Mouse (Mus musculus): Measurements from ENCODE around the gene Msmp. TPM values are rescaled to one million over a fixed set of nuclear protein-coding genes. Genes with fewer than 3 reads are reported as not detected.
"Not testable (repeated sequence)": the region's sequence is repeated elsewhere in the genome, so short reads cannot be mapped to it uniquely, and the experiment has no call there.

Gene Msmp
- polyA plus RNA-seq, 1 experiment = 0.15 TPM

DNA sequence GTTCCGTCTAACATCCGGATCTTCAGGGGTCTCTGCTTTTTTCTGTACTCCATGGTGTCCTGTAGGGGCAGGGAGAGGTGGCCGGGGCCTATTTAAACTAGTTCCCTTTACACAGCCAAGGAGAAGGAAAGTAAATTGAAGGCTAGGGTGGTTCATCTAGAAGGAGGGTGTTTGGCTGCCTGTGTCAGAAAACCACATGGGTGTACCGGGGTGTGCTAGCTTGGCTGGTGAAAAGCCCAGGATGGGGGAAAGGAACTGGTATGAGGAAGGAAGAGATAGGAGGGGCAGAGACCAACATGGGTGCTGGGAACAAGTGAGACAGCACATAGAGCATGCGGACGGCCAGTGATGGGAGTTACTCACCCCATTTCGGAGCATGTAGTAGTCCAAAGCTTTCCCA, 28.4 kb downstream of the Msmp start:
- Histone ChIP-seq H3K4me3 (ENCODE audit: insufficient read depth, low read length) (no peak overlapping the region), H3K4me1 (ENCODE audit: control insufficient read depth, insufficient read depth, low read length) (peaks cover 5% of the 10 kb centered on the region), H3K27ac (ENCODE audit: insufficient read depth, low read length) (no peak overlapping the region)
- no peak for TF ChIP-seq POLR2A (IDR thresholded peaks at IDR 0.05; ENCODE audit: extremely low read depth, insufficient read depth, low read length)

DNA sequence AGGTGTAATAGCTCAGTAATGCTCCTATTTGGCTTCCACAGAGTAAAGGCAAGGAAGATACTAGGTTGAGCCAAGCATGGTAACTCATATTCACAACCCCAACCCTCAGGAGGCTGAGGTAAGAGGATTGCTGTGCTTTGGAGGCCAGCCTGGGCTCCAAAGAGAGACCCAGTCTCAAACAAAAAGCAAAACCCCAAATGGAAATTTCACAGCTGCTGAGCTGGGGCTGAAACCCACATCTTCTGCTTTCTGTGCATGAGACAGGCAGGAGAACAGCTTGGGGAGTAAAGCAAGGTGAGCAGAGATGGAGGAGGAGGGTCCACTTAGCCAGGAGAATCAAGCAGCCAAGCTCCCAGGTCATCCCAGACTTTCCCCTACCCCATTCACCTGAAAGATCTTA, 30.4 kb downstream of the Msmp start:
- Histone ChIP-seq H3K27ac (ENCODE audit: insufficient read depth, low read length) (no peak overlapping the region), H3K4me3 (ENCODE audit: insufficient read depth, low read length) (no peak overlapping the region), H3K4me1 (ENCODE audit: control insufficient read depth, insufficient read depth, low read length) (peaks cover 3% of the 10 kb centered on the region; the same call in 1 of the 2 replicates)
- no peak for TF ChIP-seq POLR2A (IDR thresholded peaks at IDR 0.05; ENCODE audit: extremely low read depth, insufficient read depth, low read length)
- TF ChIP-seq CTCF (IDR thresholded peaks at IDR 0.05; ENCODE audit: extremely low read depth, insufficient read depth, low read length) = no peak

DNA sequence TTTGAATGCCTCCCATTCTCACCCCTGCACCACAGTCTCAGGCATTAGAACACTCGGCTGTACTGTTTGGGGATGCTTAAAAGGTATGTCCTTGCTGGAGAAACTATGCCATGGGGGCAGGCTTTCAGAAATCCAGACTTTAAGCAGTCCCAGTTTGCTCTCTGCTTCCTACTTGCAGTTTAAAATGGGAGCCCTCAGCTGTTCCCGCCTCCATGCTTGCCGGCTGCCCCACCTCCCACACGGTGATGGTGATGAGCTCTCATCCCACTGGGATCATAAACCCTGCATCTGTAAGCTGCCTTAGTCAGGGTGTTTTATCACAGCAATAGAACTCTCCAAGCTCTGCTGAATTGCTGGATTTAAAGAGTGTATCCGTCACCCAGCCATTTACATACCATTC, 31.9 kb downstream of the Msmp start:
- TF ChIP-seq POLR2A (IDR thresholded peaks at IDR 0.05; ENCODE audit: extremely low read depth, insufficient read depth, low read length) (no peak), CTCF (IDR thresholded peaks at IDR 0.05; ENCODE audit: extremely low read depth, insufficient read depth, low read length) (no peak)
- Histone ChIP-seq H3K4me1 (ENCODE audit: control insufficient read depth, insufficient read depth, low read length) (no peaks in the 10 kb centered on the region; the same call in 1 of the 2 replicates), H3K4me3 (ENCODE audit: insufficient read depth, low read length) (no peak overlapping the region), H3K27ac (ENCODE audit: insufficient read depth, low read length) (peak overlapping the region; percentile 28; the same call in 1 of the 2 replicates)

DNA sequence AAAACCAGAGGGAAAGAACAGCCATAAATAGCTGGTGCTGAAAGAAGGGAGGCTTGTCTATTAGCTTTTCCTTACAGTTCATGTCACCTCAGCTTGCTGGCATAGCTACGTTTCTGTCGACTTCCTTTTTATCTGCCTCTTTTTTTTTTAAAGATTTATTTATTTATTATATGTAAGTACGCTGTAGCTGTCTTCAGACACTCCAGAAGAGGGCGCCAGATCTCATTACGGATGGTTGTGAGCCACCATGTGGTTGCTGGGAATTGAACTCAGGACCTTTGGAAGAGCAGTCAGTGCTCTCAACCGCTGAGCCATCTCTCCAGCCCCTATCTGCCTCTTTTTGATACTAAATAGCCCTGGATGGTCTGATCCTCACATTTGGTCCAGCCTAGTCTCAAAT, 32.4 kb downstream of the Msmp start:
- not testable (repeated sequence) for H3K4me1 ChIP-seq (ENCODE audit: control insufficient read depth, insufficient read depth, low read length); H3K27ac ChIP-seq (ENCODE audit: insufficient read depth, low read length); H3K4me3 ChIP-seq (ENCODE audit: insufficient read depth, low read length)

DNA sequence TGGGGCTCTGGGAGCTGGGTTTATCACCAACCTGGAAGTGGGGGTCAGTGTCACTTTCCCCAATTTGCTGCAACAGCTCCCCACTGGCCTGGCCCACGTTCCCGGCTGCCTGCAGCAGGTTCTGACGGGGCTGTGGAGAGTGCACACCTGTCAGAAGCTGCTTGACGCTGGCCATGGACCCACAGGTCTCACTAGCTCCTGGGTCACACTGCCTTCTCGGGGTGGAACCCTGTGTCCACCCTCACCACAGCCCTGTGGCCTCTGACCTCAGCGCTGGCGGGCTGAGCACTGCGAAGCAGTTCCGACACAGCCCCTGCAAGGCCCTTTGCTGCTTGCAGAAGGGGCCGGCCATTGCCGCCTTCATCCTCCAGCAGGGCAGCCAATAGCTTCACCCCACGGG, 35.2 kb downstream of the Msmp start:
- no peak overlapping the region for H3K27ac ChIP-seq (ENCODE audit: insufficient read depth, low read length)
- no peak overlapping the region for H3K4me3 ChIP-seq (ENCODE audit: insufficient read depth, low read length)
- no peak for TF ChIP-seq POLR2A (IDR thresholded peaks at IDR 0.05; ENCODE audit: extremely low read depth, insufficient read depth, low read length)
- TF ChIP-seq CTCF (IDR thresholded peaks at IDR 0.05; ENCODE audit: extremely low read depth, insufficient read depth, low read length) = no peak
- no peaks in the 10 kb centered on the region for H3K4me1 ChIP-seq (ENCODE audit: control insufficient read depth, insufficient read depth, low read length)

DNA sequence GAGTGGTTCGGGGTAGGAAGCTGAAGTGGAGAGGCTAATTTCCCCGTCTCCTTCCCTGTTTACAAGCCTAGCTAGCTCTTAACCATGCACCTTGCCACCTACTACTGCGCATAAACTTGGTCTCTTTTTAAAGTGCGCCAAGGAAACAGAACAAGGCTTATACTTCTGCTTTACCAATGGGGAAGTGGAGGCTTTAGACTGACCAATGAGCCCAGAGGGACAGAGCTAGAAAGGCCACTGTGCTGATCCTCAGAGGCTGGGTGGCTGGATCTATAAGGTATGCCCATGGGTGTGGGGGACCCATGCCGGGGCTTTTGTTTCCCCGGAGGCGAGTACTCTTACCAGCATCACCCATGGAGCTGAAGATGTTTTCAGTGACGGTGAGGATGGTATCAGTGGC, 37.1 kb downstream of the Msmp start:
- H3K4me1 ChIP-seq (ENCODE audit: control insufficient read depth, insufficient read depth, low read length) = no peaks in the 10 kb centered on the region
- no peak overlapping the region for H3K27ac ChIP-seq (ENCODE audit: insufficient read depth, low read length)
- TF ChIP-seq CTCF (IDR thresholded peaks at IDR 0.05; ENCODE audit: extremely low read depth, insufficient read depth, low read length) (no peak), POLR2A (IDR thresholded peaks at IDR 0.05; ENCODE audit: extremely low read depth, insufficient read depth, low read length) (no peak)
- no peak overlapping the region for H3K4me3 ChIP-seq (ENCODE audit: insufficient read depth, low read length)

DNA sequence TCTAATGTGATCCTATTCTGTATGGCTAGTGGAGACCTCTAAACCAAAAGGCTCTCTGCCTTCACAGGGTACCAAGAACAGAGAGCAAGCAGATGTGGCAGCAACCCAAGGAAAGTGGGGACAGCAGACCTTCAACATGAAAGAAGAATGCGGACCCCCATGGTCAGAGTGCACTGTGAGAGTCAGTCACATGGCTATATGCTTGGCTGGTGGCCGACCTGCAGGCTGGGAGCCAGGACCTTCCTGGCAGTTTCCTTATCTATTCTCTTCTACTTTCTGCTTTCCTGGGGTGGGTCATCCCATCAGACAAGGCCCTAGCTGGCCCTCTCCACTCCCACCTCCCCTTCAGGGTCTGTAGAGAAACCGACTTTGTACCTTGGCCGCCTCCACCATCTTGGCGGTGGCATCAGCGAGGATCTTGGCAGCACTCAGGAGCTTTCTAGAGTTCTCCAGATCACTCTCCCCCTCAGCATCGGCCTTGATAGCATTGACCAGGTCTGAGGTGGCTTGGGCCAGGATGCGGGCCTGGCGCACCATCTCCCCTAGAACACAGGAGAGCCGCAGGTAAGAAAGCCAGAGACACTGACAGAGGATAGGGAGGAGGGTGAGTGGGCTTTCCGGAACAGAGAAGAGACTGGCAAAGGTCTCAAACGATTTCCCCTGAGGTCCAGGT, 37.8 kb downstream of the Msmp start:
- Histone ChIP-seq H3K27ac (ENCODE audit: insufficient read depth, low read length) (no peak overlapping the region), H3K4me3 (ENCODE audit: insufficient read depth, low read length) (no peak overlapping the region), H3K4me1 (ENCODE audit: control insufficient read depth, insufficient read depth, low read length) (no peaks in the 10 kb centered on the region)
- TF ChIP-seq POLR2A (IDR thresholded peaks at IDR 0.05; ENCODE audit: extremely low read depth, insufficient read depth, low read length) (no peak), CTCF (IDR thresholded peaks at IDR 0.05; ENCODE audit: extremely low read depth, insufficient read depth, low read length) (no peak)

DNA sequence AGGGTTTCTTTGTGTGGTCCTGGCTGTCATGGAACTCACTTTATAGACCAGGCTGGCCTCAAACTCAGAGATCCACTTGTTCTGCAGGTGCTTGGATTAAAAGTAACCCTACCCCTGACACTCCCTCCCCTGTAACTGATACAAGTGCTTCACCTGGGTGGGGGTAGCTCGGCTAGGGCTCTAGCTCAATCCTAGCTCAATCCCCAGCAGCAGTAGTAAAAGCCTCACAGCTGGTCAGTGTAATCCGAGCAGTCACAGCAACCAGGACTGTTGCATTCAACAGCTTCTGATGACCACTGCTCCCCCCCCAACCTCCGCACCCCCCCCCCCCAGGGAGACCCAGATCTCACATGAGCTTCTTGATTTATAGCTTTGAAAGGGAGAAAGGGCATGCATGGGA, 42.2 kb downstream of the Msmp start:
- Histone ChIP-seq H3K4me3 (ENCODE audit: insufficient read depth, low read length) (no peak overlapping the region), H3K4me1 (ENCODE audit: control insufficient read depth, insufficient read depth, low read length) (no peaks in the 10 kb centered on the region), H3K27ac (ENCODE audit: insufficient read depth, low read length) (no peak overlapping the region)
- no peak for TF ChIP-seq CTCF (IDR thresholded peaks at IDR 0.05; ENCODE audit: extremely low read depth, insufficient read depth, low read length)
- no peak for TF ChIP-seq POLR2A (IDR thresholded peaks at IDR 0.05; ENCODE audit: extremely low read depth, insufficient read depth, low read length)

DNA sequence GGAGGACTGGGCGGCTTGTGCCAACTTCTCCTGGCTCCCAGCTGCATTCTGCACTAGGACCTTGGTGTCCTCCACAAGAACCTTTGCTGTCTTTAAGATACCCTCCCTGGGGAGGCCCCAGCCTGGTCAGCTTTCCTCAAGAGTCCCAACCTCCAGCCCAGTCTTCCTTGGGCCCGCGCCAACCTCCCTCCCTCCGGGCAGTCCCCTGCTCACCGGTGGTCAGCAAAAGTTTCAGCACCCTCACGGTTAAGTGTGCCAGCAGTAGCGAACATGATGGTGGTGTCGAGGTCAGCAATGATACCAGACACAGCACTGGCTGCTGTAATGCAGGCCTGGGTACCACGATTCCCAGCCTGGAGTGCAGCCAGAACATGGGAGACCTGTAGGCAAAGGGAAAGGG, 48.3 kb downstream of the Msmp start:
- H3K27ac ChIP-seq (ENCODE audit: insufficient read depth, low read length) = no peak overlapping the region
- TF ChIP-seq POLR2A (IDR thresholded peaks at IDR 0.05; ENCODE audit: extremely low read depth, insufficient read depth, low read length) = no peak
- TF ChIP-seq CTCF (IDR thresholded peaks at IDR 0.05; ENCODE audit: extremely low read depth, insufficient read depth, low read length) = no peak
- no peak overlapping the region for H3K4me3 ChIP-seq (ENCODE audit: insufficient read depth, low read length)
- no peaks in the 10 kb centered on the region for H3K4me1 ChIP-seq (ENCODE audit: control insufficient read depth, insufficient read depth, low read length)

DNA sequence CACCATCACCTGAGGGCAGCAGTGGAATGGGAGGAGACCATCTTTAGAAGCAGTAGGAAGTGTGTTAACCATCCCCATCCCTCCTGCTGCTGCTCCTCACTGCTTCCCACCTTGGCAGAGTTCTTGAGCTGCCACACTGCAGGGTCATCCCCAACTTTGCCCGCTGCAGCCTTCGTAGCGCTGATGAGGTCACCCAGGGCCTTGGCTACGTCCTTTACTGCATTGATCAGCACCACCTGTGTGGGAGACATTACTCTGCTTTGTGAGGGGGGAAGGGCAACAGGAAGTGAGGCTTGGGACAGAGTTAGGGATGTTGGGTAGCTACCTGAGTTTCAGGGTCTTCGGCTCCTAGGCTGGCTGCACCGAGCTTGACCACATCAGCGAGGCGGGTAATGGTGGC, 48.7 kb downstream of the Msmp start:
- Histone ChIP-seq H3K4me3 (ENCODE audit: insufficient read depth, low read length) (no peak overlapping the region), H3K4me1 (ENCODE audit: control insufficient read depth, insufficient read depth, low read length) (no peaks in the 10 kb centered on the region), H3K27ac (ENCODE audit: insufficient read depth, low read length) (no peak overlapping the region)
- TF ChIP-seq CTCF (IDR thresholded peaks at IDR 0.05; ENCODE audit: extremely low read depth, insufficient read depth, low read length) = no peak
- no peak for TF ChIP-seq POLR2A (IDR thresholded peaks at IDR 0.05; ENCODE audit: extremely low read depth, insufficient read depth, low read length)
